Mouse (Mus musculus) heart, embryonic 15.5 days (tissue): ENCODE measurements around the gene Rnf123. TPM values are rescaled to one million over a fixed set of nuclear protein-coding genes. Genes with fewer than 3 reads are reported as not detected.

Experiments
- ATAC-seq: fragments of 200-750 bp; cut with Nextera tagmentation; replicated peaks from 2 replicates; pipeline ENCODE4 v1.8.0; 2017; ENCODE audit warnings: low read depth, moderate TSS enrichment; ENCODE audit not compliant: insufficient number of reproducible peaks, insufficient read depth, low FRiP score
- H3K27ac ChIP-seq: fragments of 300-500 bp; sonication (generic); 2 replicates; pipeline ENCODE4 v1.5.1; 2015; ENCODE audit warnings: mild to moderate bottlenecking, inconsistent platforms
- H3K27me3 ChIP-seq: fragments of 300-500 bp; sonication (generic); 2 replicates; pipeline ENCODE4 v1.6.1; 2015; ENCODE audit warnings: inconsistent platforms
- H3K36me3 ChIP-seq: fragments of 300-500 bp; sonication (generic); 2 replicates; pipeline ENCODE4 v1.6.1; 2015; ENCODE audit warnings: mild to moderate bottlenecking, inconsistent platforms
- H3K4me1 ChIP-seq: fragments of 300-500 bp; sonication (generic); replicated peaks from 2 replicates; pipeline ENCODE4 v1.6.1; 2015; ENCODE audit warnings: inconsistent platforms
- H3K4me2 ChIP-seq: fragments of 300-500 bp; sonication (generic); 2 replicates; pipeline ENCODE4 v1.6.1; 2015; ENCODE audit warnings: inconsistent platforms, mild to moderate bottlenecking, moderate library complexity
- H3K4me3 ChIP-seq: fragments of 300-500 bp; sonication (generic); 2 replicates; pipeline ENCODE4 v1.5.1; 2015; ENCODE audit warnings: mild to moderate bottlenecking, inconsistent platforms
- H3K9ac ChIP-seq: fragments of 300-500 bp; sonication (generic); 2 replicates; pipeline ENCODE4 v1.6.1; 2015; ENCODE audit warnings: mild to moderate bottlenecking, inconsistent platforms
- H3K9me3 ChIP-seq: fragments of 300-500 bp; sonication (generic); replicated peaks from 2 replicates; pipeline ENCODE4 v1.6.1; 2016; ENCODE audit warnings: inconsistent platforms
- WGBS: fragments of 180-500 bp; shearing (Covaris S2); methylation state at CpG from one replicate; pipeline ENCODE4 v1.1.7; 2015; ENCODE audit warnings: mixed read lengths; 5-methylcytosine and 5-hydroxymethylcytosine counted together
- polyA plus RNA-seq: library from polyadenylated mRNA; unstranded; fragments of >200 nt; fragmentation: Nextera tagmentation; extraction: Ambion mirVana; gene quantifications from 2 replicates; pipeline ENCODE4 v1.2.1, GENCODE M21; 2015

Gene Rnf123
- polyA plus RNA-seq, 1 experiment from 2014 or later = 29.8 TPM

GRCm38 (mm10) chr9:108062142-108062541 lies 21.0 kb downstream of the Rnf123 start:
- Histone ChIP-seq H3K36me3 (peaks cover 47% of the 10 kb centered on the region), H3K27ac (no peak overlapping the region), H3K9me3 (no peaks in the 10 kb centered on the region), H3K4me2 (no peak overlapping the region), H3K9ac (no peak overlapping the region), H3K27me3 (no peaks in the 10 kb centered on the region), H3K4me1 (no peaks in the 10 kb centered on the region), H3K4me3 (no peak overlapping the region)
- ATAC-seq = no peak
- WGBS = 87% methylated on average over 3 of the region's 3 CpGs

DNA sequence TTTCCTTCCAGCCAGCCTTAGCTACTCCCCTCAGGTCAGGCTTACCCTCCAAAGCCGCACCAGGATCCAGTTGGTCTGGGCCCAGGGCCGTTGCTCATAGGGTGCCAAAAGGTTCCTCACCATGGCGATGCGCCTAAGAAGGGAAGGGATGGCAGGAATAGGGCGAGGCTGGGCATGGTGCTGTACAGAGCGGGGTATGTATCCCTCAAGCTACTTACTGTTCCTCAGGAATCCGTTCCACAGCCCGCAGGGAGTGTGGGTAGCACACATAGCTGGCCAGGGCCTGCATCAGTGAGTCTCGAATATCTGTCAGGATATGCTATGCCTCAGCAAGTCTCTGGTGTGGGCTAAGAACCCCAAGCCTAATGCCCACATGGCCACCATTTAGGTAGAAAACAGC lies 24.9 kb downstream of the Rnf123 start:
- Histone ChIP-seq H3K4me1 (peaks cover 7% of the 10 kb centered on the region), H3K4me2 (no peak overlapping the region), H3K4me3 (no peak overlapping the region), H3K27me3 (no peaks in the 10 kb centered on the region), H3K9ac (no peak overlapping the region), H3K36me3 (peaks cover 68% of the 10 kb centered on the region), H3K27ac (no peak overlapping the region), H3K9me3 (no peaks in the 10 kb centered on the region)
- no peak for ATAC-seq
- 92% methylated on average over 9 of the region's 9 CpGs for WGBS

DNA sequence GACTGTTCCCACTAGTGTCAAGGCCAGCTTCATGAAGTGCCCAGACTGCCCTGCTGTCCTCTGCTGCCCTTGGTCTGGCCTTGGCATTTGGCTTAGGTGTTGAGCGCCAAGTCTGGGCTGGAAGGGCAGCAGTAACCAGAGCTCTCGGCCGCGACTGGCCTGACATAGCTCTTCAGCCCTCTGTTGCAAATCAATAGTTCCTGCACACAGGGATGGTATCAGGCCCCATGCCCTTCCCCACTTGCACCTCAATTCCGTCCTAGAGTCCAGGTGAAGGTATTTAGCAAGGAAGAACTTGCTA lies 25.9 kb downstream of the Rnf123 start:
- ATAC-seq = no peak
- Histone ChIP-seq H3K4me3 (no peak overlapping the region), H3K27me3 (no peaks in the 10 kb centered on the region), H3K9ac (no peak overlapping the region), H3K27ac (no peak overlapping the region), H3K36me3 (peaks cover 58% of the 10 kb centered on the region), H3K4me2 (no peak overlapping the region), H3K9me3 (no peaks in the 10 kb centered on the region), H3K4me1 (peaks cover 16% of the 10 kb centered on the region)
- 82% methylated on average over 5 of the region's 5 CpGs for WGBS

DNA sequence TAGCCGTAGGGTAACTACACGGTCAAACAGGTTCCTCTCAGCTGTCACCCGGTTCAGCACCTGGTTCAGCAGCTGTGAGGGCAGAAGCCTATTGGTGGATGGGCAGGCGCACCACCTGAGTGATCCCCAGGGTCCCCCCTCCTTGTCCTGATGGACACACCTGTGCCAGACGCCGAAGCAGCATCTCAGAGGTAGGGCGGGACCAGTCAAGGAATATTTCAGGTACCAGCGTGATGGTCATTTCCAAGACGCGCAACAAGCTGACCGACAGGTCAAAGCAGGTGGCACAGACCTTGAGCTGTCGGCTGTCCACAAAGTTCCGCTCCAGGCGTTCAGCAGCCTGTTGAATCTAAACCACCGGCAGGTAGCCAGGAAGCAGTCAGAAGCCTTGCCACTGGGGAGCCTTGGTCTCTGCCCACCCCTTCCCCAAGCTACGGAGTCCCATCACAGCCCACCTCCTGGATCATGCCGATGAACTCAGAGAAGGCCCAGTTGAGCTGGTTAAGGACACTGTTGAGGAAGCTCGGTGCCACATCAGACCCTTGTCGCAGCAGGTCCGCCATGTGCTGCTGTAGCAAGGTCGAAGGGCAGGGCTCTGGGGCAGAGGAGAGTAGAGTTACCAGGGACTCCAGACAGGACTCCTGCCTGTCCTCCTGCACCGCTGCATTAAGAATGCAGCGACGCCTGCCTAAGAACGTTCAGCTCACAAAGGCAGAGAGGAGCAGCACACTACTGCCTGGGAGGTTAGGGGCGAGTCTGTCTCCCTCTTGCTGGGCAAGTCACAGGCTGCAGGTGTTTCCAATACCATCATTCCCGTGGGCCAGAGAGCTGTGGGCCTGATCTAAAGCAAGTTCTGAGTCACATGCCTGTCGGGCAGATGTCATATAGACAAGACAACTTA lies 26.5 kb downstream of the Rnf123 start:
- Histone ChIP-seq H3K9me3 (no peaks in the 10 kb centered on the region), H3K27ac (no peak overlapping the region), H3K4me3 (no peak overlapping the region), H3K9ac (no peak overlapping the region), H3K27me3 (no peaks in the 10 kb centered on the region), H3K4me1 (peaks cover 18% of the 10 kb centered on the region), H3K36me3 (peaks cover 57% of the 10 kb centered on the region), H3K4me2 (no peak overlapping the region)
- ATAC-seq = no peak
- 81% methylated on average over 28 of the region's 28 CpGs for WGBS

DNA sequence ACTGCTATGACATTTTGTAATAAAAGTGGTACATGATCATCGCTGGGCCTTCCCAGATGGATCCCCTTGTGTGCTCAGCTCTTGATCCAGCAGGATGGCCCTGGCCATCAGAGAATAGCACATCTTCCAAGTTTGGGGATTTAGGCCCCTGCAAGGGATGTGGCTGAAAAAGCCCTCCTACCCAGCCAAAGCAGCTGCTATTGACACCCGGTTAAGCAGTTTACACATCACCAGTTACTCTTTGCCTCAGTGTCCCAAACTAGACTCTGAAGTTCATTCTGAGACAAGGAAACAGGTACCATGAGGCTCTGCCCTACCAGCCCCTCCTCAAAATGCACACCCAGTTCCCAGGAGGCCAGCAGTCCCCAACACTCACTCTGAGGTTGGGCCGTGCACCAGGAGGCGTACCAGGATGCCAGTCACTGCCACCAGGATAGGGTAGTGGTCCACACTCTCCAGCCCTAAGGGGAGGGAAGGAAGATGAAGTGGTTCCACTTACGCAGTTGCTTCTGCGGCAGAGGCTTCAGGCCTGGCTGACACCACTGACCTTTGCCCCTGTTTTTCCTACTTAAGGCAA lies 27.4 kb downstream of the Rnf123 start:
- H3K27me3 ChIP-seq = no peaks in the 10 kb centered on the region
- peaks cover 58% of the 10 kb centered on the region for H3K36me3 ChIP-seq
- 88% methylated on average over 6 of the region's 6 CpGs for WGBS
- H3K9me3 ChIP-seq = no peaks in the 10 kb centered on the region
- H3K9ac ChIP-seq = no peak overlapping the region
- ATAC-seq = no peak
- no peak overlapping the region for H3K4me2 ChIP-seq
- no peak overlapping the region for H3K4me3 ChIP-seq
- H3K27ac ChIP-seq = no peak overlapping the region
- peaks cover 18% of the 10 kb centered on the region for H3K4me1 ChIP-seq

DNA sequence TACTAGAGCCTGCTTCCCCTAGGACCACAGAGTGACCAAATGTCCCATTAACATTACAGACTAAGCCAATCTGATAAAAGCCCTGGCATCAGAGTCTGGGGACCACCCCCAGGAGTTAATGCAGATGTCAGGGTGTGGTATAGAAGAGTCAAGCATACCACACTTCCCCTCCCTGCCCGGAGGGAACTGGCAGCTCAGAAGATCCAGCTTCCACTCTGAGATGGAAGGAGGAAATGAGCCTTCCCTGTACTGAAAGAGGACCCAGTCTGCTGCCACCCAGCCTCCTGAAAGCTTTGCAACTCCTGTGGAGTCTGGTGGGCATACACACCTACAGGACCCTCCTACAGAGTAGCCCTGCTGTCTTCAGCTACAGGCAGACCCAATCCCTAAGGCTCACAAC lies 28.1 kb downstream of the Rnf123 start:
- peaks cover 62% of the 10 kb centered on the region for H3K36me3 ChIP-seq
- WGBS = 50% methylated on average over 1 of the region's 1 CpGs
- no peak overlapping the region for H3K27ac ChIP-seq
- peaks cover 24% of the 10 kb centered on the region for H3K4me1 ChIP-seq
- H3K4me2 ChIP-seq = no peak overlapping the region
- no peaks in the 10 kb centered on the region for H3K9me3 ChIP-seq
- no peak for ATAC-seq
- H3K4me3 ChIP-seq = no peak overlapping the region
- no peak overlapping the region for H3K9ac ChIP-seq
- no peaks in the 10 kb centered on the region for H3K27me3 ChIP-seq

- no peak overlapping the region for H3K27ac ChIP-seq
- WGBS = 89% methylated on average over 22 of the region's 22 CpGs
- H3K9me3 ChIP-seq = no peaks in the 10 kb centered on the region
- no peak overlapping the region for H3K9ac ChIP-seq
- H3K4me1 ChIP-seq = peaks cover 30% of the 10 kb centered on the region
- H3K4me2 ChIP-seq = no peak overlapping the region
- H3K36me3 ChIP-seq = peaks cover 59% of the 10 kb centered on the region
- ATAC-seq = no peak
- no peak overlapping the region for H3K4me3 ChIP-seq
- H3K27me3 ChIP-seq = no peaks in the 10 kb centered on the region
Measured at GRCm38 (mm10) chr9:108054331-108055040, 28.7 kb downstream of the Rnf123 start.

DNA sequence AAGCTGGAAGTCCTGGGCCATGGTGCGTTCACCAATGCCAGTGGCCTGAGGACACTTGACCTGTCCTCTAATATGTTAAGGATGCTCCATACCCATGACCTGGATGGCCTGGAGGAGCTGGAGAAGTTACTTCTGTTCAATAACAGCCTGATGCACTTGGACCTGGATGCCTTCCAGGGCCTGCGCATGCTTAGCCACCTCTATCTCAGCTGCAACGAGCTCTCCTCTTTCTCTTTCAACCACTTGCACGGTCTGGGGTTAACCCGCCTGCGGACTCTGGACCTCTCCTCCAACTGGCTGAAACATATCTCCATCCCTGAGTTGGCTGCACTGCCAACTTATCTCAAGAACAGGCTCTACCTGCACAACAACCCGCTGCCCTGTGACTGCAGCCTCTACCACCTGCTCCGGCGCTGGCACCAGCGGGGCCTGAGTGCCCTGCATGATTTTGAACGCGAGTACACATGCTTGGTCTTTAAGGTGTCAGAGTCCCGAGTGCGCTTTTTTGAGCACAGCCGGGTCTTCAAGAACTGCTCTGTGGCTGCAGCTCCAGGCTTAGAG lies 29.4 kb downstream of the Rnf123 start:
- no peak overlapping the region for H3K4me2 ChIP-seq
- peaks cover 56% of the 10 kb centered on the region for H3K36me3 ChIP-seq
- no peaks in the 10 kb centered on the region for H3K27me3 ChIP-seq
- peak overlapping the region; percentile 23; the same call in 1 of the 2 replicates for H3K27ac ChIP-seq
- H3K9ac ChIP-seq = 0 out of 2 replicates have a peak overlapping the region, but pooled peaks have one; percentile 39
- ATAC-seq = no peak
- H3K4me1 ChIP-seq = peaks cover 31% of the 10 kb centered on the region
- no peaks in the 10 kb centered on the region for H3K9me3 ChIP-seq
- WGBS = 83% methylated on average over 15 of the region's 15 CpGs
- H3K4me3 ChIP-seq = no peak overlapping the region

- ATAC-seq = peak; percentile 47
- peak within 1 kb of the TSS; percentile 33 for H3K4me3 ChIP-seq
- H3K4me2 ChIP-seq = peak within 1 kb of the TSS; percentile 60
- peaks cover 36% of the 10 kb centered on the region for H3K4me1 ChIP-seq
- 48% methylated on average over 20 of the region's 20 CpGs for WGBS
- no peaks in the 10 kb centered on the region for H3K27me3 ChIP-seq
- H3K9ac ChIP-seq = peak within 1 kb of the TSS; percentile 39; the same call in 1 of the 2 replicates
- H3K27ac ChIP-seq = peak within 1 kb of the TSS; percentile 23
- H3K9me3 ChIP-seq = no peaks in the 10 kb centered on the region
- peaks cover 49% of the 10 kb centered on the region; the same call in 1 of the 2 replicates for H3K36me3 ChIP-seq
Measured at GRCm38 (mm10) chr9:108052885-108053664, 30.1 kb downstream of the Rnf123 start, which contains the start of gene Amigo3. Gene Amigo3 (plus strand): TSS chr9:108053159.

GRCm38 (mm10) chr9:108052411-108052810 lies 30.7 kb downstream of the Rnf123 start:
- no peak overlapping the region for H3K4me2 ChIP-seq
- H3K36me3 ChIP-seq = peaks cover 44% of the 10 kb centered on the region; the same call in 1 of the 2 replicates
- H3K4me3 ChIP-seq = no peak overlapping the region
- peaks cover 43% of the 10 kb centered on the region for H3K4me1 ChIP-seq
- peak overlapping the region; percentile 12; the same call in 1 of the 2 replicates for H3K27ac ChIP-seq
- ATAC-seq = no peak
- H3K9ac ChIP-seq = no peak overlapping the region
- H3K9me3 ChIP-seq = no peaks in the 10 kb centered on the region
- no peaks in the 10 kb centered on the region for H3K27me3 ChIP-seq
- WGBS = 61% methylated on average over 7 of the region's 7 CpGs

- no peak for ATAC-seq
- no peaks in the 10 kb centered on the region for H3K9me3 ChIP-seq
- peaks cover 45% of the 10 kb centered on the region for H3K4me1 ChIP-seq
- H3K9ac ChIP-seq = no peak overlapping the region
- no peak overlapping the region for H3K4me2 ChIP-seq
- H3K27ac ChIP-seq = no peak overlapping the region
- no peaks in the 10 kb centered on the region for H3K27me3 ChIP-seq
- H3K4me3 ChIP-seq = no peak overlapping the region
- 84% methylated on average over 4 of the region's 4 CpGs for WGBS
- peaks cover 45% of the 10 kb centered on the region; the same call in 1 of the 2 replicates for H3K36me3 ChIP-seq
Measured at GRCm38 (mm10) chr9:108051931-108052220, 31.3 kb downstream of the Rnf123 start.
